ENCODE assay signal across 7 mouse cellular contexts in the genomic region with DNA sequence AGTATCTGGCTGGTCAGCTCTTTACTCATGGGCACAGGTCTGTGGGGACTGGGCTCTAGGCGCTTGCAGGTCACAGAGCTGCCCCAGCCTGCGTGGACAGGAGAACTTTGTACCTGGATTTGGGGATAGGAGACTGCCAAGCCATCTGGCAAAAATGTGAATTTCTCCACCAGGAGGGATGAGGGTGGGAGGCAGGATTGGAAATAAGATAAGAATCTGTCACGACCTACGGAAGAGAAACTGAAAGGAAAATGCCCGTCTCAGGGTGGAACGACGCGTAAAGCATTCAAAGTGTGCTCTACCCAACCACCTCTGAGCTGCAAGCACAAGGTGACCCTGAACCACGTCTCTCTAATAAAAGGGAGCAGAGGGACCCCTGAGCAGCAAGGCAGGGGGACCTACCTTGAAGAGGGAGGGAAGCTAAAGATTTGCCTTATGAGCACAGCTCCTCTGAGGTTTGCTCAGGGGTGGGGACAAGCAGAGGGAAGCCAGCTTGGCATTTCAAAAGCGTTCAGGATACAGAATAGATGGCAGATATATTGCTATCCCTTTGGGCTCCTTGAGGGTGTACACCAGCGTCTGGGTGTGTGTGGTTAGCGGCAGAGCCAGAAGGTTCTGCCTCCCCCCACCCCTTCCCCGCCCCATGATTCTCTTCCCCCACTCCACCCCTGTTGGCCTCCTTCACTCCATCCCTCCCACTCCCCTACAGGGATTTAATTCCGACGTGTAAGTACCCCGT. TPM values are rescaled to one million over a fixed set of nuclear protein-coding genes. Genes with fewer than 3 reads are reported as not detected.
DNase-seq lines count a peak whose midpoint lies in the region; ATAC-seq and TF ChIP-seq lines count a peak whose summit lies in the region.

No protein-coding gene starts in this region.

- H3K9ac ChIP-seq in lung, embryonic 14.5 days = peak overlapping the region; percentile 21

- peak overlapping the region; percentile 37 for H3K4me3 ChIP-seq in cortical plate, adult 2 months (ENCODE audit: insufficient read depth, low read length)
- peak overlapping the region; percentile 32 for H3K4me3 ChIP-seq in hindbrain, embryonic 10.5 days
- H3K4me3 ChIP-seq in lung, embryonic 14.5 days (ENCODE audit: low read depth, low read length) = peak overlapping the region; percentile 33

- H3K9me3 ChIP-seq in hindbrain, embryonic 10.5 days = no peaks in the 10 kb centered on the region
- H3K9me3 ChIP-seq in lung, embryonic 14.5 days (ENCODE audit: low read depth, low read length) = no peaks in the 10 kb centered on the region

- no peak for TF ChIP-seq POLR2A in cortical plate, adult 2 months (IDR thresholded peaks at IDR 0.05; ENCODE audit: extremely low read depth, insufficient read depth, low read length)

- no peak for ATAC-seq in lung, embryonic 14.5 days (ENCODE audit: insufficient read depth)

- DNase-seq in right cerebral cortex, postnatal 25 days = peak; percentile 33
- DNase-seq in right cerebral cortex, postnatal 10 days (ENCODE audit: low spot score in 2 of 2) = no peak
- peak; percentile 27 for DNase-seq in hindbrain, embryonic 10.5 days (ENCODE audit: low spot score)
- no peak for DNase-seq in lung, embryonic 14.5 days
- peak; percentile 41 for DNase-seq in skeletal muscle tissue, adult 2 months (ENCODE audit: low read depth, low spot score)
- DNase-seq in left cerebral cortex, adult 8-10 months (ENCODE audit: low spot score in 2 of 2) = no peak

- H3K36me3 ChIP-seq in hindbrain, embryonic 10.5 days = no peaks in the 10 kb centered on the region
- no peaks in the 10 kb centered on the region for H3K36me3 ChIP-seq in lung, embryonic 14.5 days (ENCODE audit: insufficient read depth)

- peaks cover 95% of the 10 kb centered on the region for H3K27me3 ChIP-seq in hindbrain, embryonic 10.5 days (ENCODE audit: insufficient read depth, poor library complexity, severe bottlenecking)
- H3K27me3 ChIP-seq in lung, embryonic 14.5 days (ENCODE audit: insufficient read depth, low read length) = peaks cover 50% of the 10 kb centered on the region

- H3K27ac ChIP-seq in cortical plate, adult 2 months (ENCODE audit: insufficient read depth, low read length) = peak overlapping the region; percentile 11
- H3K27ac ChIP-seq in hindbrain, embryonic 10.5 days = peak overlapping the region; percentile 40
- no peak overlapping the region for H3K27ac ChIP-seq in lung, embryonic 14.5 days (ENCODE audit: low read depth)

- peaks cover 10% of the 10 kb centered on the region for H3K4me1 ChIP-seq in cortical plate, adult 2 months (ENCODE audit: control insufficient read depth, insufficient read depth, low read length)
- H3K4me1 ChIP-seq in hindbrain, embryonic 10.5 days (replicated peaks) = peaks cover 69% of the 10 kb centered on the region
- 0 out of 2 replicates have a peak, but pooled peaks cover 11% of the 10 kb centered on the region for H3K4me1 ChIP-seq in lung, embryonic 14.5 days (ENCODE audit: insufficient read depth)

- no peak for TF ChIP-seq CTCF in cortical plate, adult 2 months (IDR thresholded peaks at IDR 0.05; ENCODE audit: extremely low read depth, insufficient read depth, low read length)
- TF ChIP-seq CTCF in lung, embryonic 14.5 days (IDR thresholded peaks at IDR 0.05; ENCODE audit: low read depth) = no peak

- peak overlapping the region; percentile 64 for H3K4me2 ChIP-seq in lung, embryonic 14.5 days

- WGBS in hindbrain, embryonic 10.5 days = 13% methylated on average over 16 of the region's 16 CpGs
- WGBS in lung, embryonic 14.5 days = 5% methylated on average over 16 of the region's 16 CpGs

RNA-seq across cellular contexts. Expression of a gene that starts 54.9 kb away (rescaled TPM):
- polyA plus RNA-seq in cortical plate, adult 2 months (2012; rRNA removed) = 46.9 and 54.7 TPM in 2 replicates
- polyA plus RNA-seq in hindbrain, embryonic 10.5 days (2016; fragmentation: Nextera tagmentation; extraction: Ambion mirVana) = 11.1 and 14.4 TPM in 2 replicates
- polyA plus RNA-seq in lung, embryonic 14.5 days (2014; fragmentation: Nextera tagmentation; extraction: Ambion mirVana) = 10.9 and 11.6 TPM in 2 replicates
- total RNA-seq in left cerebral cortex, adult 8-10 months (2022) = 10 to 100 TPM; 54.0 to 61.3 (median 57.8) TPM

Comparison
In these comparisons a context has a peak if more than half of its experiments do, and no peak if none do; other contexts are left out.
1. DNase-seq: peak in right cerebral cortex, postnatal 25 days (single experiment), hindbrain, embryonic 10.5 days (single experiment) and skeletal muscle tissue, adult 2 months (single experiment); none in right cerebral cortex, postnatal 10 days (0 of 2), lung, embryonic 14.5 days (single experiment) and left cerebral cortex, adult 8-10 months (0 of 2).
2. Peak in every context shown above with its lines, with median percentiles within 50 percentile points of each other: H3K4me3 ChIP-seq.